Mouse (Mus musculus) G1E (cell line): Measurements from ENCODE around the gene Tmed2.

ENCODE experiments used
- CTCF ChIP-seq: IDR thresholded peaks from 2 replicates; pipeline ENCODE4 v1.5.1; 2012; ENCODE audit warnings: low read depth, low read length, inconsistent platforms, mixed read lengths
- GATA1 ChIP-seq: IDR thresholded peaks from 2 replicates; pipeline ENCODE4 v1.6.1; 2012; ENCODE audit warnings: borderline replicate concordance, low read length, inconsistent platforms, mixed read lengths
- GATA2 ChIP-seq: IDR thresholded peaks from 2 replicates; pipeline ENCODE4 v1.6.1; 2012; ENCODE audit warnings: low read depth, low read length, inconsistent platforms, borderline replicate concordance
- POLR2AphosphoS5 ChIP-seq: IDR thresholded peaks from 2 replicates; pipeline ENCODE4 v1.6.1; 2012; ENCODE audit warnings: low read depth, low read length, inconsistent platforms; ENCODE audit not compliant: insufficient replicate concordance
- TAL1 ChIP-seq: conservative IDR thresholded peaks from 2 replicates; pipeline ENCODE4 v1.6.1; 2012; ENCODE audit warnings: low read depth, low read length, inconsistent platforms, mixed read lengths

DNA sequence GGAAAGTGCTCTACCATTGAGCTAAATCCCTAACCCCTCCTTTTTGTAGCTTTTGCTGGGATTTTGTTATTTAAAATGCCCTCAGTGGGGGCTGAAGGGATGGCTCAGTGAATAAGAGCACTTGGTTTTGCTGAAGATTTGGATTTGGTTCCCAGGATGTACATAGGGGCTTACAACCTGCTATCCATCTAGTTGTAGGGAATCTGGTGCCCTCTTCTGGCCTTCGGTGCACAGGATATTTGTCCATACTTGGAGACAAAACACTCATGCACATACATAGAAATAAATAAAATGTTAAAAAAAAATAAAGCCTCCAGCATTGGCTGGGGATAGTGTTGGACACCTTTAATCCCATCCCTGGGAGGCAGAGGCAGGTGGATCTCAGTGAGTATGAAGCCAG is 14.7 kb downstream of the Tmed2 start:
- TF ChIP-seq CTCF, result no peak
- no peak for TF ChIP-seq POLR2AphosphoS5
- no peak for TF ChIP-seq GATA1
- no peak for TF ChIP-seq TAL1
- TF ChIP-seq GATA2, result no peak
